Mouse (Mus musculus) olfactory bulb, adult 2 months (tissue): ENCODE data around the gene Ocel1.

Experiments
- CTCF ChIP-seq: fragments of 200-500 bp; IDR thresholded peaks from 2 replicates; pipeline ENCODE4 v1.5.1; 2012; ENCODE audit warnings: low read depth, mild to moderate bottlenecking, low read length, moderate library complexity; ENCODE audit not compliant: insufficient read depth
- POLR2A ChIP-seq: fragments of 200-500 bp; IDR thresholded peaks from 2 replicates; pipeline ENCODE4 v1.6.1; 2012; ENCODE audit warnings: mild to moderate bottlenecking, low read depth, low read length, moderate library complexity; ENCODE audit not compliant: insufficient read depth

DNA sequence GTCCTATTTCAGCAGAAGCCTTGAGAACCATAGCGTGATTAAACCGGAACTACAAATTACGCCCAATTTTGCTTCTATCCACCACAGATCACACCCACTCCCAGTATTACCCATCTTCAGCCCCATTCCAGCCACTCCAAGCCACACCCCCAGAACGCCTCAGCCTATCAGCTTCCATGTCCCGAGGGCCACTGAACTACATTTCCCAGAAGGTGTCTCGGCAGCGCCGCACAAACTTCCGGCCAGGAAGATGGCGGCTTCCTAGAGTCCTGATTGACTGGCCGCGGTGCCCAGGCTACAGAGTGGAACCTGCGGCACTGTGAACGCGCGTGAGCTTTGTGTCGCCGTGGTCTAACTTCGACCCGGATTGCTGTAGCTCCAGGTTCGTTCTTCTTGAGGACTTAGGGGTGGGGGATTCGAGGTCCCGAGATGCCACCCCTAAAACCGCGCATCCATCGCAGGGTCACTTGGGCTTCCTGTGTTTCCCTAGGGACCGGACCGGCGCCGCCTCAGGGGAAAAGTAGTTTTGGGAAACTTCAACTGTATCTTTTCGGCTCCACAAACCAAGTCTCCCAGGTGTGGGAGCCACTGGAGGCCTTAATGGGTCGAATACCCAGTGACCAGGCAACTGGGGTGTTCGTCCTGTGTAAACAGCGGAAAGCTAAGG lies 25.7 kb downstream of the Ocel1 start, which contains the start of gene Babam1:
- TF ChIP-seq POLR2A (peak; percentile 69), CTCF (no peak)
